Mouse (Mus musculus): ENCODE measurements around the gene Enc1.
"Not testable (repeated sequence)": the region's sequence is repeated elsewhere in the genome, so short reads cannot be mapped to it uniquely, and the experiment has no call there.

Enc1 gene

DNA sequence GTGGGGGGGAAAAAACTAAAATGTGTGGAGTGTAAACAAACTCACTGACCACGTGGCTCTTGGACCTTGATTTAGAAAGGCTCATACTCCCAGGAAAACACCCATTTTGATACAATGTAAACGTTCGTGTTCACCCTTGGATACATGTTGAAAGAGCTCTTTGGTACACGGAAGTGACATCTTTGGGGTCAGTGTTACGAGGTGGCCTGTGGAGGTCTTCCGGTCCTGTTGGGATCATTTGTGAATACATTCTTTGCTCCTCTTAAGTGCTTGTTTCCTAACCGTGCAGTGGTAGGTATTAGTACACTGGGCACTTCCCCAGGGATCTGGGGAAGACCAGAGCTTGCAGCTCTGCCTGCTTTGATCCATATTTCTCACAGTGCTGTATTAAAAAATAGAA lies 10.8 kb downstream of the Enc1 start:
- in situ Hi-C loops (cut with MboI, MseI) = no loop called here

- in situ Hi-C loops (cut with MboI, MseI) = no loop called here
These were observed 11.6 kb downstream of the Enc1 start for GRCm38 (mm10) chr13:97252469-97252868.

GRCm38 (mm10) chr13:97253418-97253981 lies 12.6 kb downstream of the Enc1 start:
- in situ Hi-C loops (cut with MboI, MseI) = no loop called here

- in situ Hi-C loops (cut with MboI, MseI) = no loop called here
These were observed 13.1 kb downstream of the Enc1 start for GRCm38 (mm10) chr13:97253994-97254393.

DNA sequence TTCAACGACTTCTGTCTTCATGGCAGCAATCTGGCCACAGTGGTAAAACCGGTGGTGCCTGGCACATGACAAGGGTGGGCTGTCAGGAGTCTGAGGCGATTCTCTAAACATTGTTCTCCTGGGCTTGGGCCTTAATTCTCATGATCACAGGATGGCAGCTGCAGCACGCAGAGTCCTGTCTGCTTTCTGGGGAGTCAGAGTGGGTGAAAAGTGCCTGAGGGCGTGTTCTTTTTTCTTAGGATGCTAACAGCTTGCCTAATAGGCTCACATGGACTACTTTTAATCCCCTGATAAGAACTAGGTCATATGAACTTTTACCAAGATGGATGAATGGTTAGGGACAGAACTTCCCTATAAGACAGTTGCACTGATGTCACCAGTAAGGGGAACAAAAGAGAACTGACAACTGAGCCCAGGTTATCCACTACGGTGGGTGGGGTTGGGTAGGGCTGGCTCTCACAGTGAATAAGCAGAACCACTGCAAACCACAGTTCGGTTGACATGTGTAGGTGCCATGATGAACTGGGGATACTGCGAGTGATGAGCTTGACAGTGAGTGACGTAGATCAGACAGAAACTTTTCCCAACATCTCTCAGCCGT lies 13.8 kb downstream of the Enc1 start:
- in situ Hi-C loops (cut with MboI, MseI) = no loop called here

DNA sequence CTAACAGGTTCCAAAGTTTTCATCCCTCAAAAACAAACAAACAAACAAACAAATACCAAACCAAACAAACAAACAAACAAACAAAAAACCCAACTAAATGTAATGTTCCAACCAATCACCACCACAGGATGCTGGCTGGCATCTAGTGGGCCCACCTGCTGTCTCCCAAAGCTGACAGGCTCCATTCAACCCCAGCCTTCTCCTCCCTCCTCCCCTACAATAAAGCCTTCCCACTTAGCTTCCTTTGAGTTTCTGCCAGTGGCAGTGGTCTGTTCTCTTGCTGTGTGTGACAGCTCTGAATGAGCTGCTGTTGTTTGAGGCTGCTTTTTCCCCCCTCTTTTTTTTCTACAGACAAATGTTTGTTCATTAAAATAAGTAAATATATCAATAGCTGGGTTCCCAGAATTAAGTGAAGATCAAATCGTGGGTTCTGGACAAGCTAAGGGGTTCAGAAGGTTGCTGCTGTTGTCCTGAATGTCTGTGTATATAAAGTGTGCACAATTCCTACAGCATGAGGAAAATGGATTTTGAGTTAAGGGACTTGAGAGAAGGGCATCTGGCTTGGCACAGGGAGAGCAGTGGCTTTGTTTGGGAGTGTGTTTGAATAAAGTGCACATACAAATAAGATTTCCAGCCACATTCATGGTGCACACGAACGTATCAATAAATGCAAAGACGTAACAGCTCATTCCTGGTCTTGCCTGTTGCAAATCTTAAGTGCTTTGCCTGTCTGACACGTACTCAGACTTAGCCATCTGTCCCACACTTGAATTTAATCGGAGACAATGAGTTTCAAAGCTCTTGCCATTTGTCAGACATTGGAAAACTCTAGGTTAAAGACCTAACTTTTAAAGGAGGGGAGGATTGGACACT lies 15.3 kb downstream of the Enc1 start:
- in situ Hi-C loops (cut with MboI, MseI) = no loop called here

- in situ Hi-C loops (cut with MboI, MseI) = no loop called here
These were observed 16.0 kb downstream of the Enc1 start for GRCm38 (mm10) chr13:97256849-97257379.

DNA sequence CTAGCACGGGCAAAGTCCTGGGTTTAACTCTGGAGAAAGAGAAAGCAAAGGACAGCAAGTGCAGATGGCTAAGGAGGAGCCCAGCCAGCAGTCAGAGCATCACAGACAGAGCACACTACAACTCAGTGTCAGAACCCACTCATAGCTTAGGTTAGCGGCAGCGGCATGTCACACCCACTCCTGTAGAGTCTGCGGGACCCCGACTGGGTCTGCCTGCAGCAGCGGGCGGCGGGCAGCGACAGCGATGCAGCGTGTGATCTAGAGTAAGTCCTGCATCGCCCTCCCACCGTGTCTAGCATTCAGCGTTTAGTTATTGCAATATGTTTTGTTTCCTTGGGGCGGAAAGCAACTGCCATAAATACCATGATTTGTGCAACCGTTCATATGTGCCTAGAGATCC lies 18.4 kb downstream of the Enc1 start:
- in situ Hi-C loops (cut with MboI, MseI) = no loop called here

DNA sequence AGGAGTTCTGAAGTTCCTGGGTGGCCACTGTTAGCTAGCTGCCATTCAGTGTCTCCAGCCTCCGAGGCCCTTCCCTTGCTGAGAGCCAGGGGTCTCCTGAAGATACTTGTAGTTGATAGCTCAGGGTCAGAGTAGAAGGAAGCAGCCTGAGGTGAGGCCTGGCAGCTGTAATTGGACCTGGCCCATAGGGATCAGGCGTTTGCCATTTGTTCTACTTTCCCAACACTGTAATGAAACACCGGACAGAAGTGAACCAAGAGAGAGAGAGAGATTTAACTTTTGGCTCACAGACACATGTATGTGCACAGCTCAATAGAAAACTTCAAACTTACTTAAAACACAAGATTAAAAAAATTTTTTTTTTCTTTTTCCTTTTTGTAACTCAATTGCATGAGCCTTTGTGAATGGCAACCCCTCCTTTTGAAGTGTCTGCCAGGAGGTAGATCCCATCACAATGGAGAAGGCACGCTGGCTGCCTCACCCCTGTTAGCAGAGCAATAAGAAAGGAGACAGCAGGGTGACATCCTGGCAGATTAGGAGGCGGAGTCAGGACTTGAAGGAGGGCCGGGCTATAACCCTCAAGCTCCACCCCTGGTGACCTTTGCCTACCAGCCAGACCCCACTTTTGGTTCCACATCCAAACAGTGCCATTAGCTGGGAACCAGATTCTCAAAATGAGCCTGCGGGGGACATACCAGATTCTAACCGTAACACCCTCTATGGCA lies 19.7 kb downstream of the Enc1 start:
- in situ Hi-C loops (cut with MboI, MseI) = no loop called here

- in situ Hi-C loops (cut with MboI, MseI) = no loop called here
These were observed 20.6 kb downstream of the Enc1 start for GRCm38 (mm10) chr13:97261549-97261948.

DNA sequence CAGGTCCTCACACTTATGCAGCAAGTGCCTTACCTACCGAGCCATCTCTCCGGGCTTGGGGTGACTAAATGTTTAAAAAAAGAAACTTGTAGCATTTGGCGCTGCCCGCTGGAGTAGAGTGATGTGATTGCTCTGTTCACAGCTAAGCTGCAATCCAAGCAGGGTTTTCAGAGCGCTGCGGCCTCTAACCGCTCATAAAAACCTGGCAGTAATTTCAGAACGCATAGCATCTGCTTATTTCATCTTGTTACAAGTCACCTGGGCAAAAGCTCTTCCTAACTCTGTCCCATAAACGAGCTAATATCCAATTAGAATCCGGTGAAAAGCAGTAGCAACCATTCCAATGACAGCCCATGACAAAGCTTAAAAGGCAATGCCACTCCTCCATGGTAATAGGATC lies 21.8 kb downstream of the Enc1 start:
- in situ Hi-C loops (cut with MboI, MseI) = no loop called here

- in situ Hi-C loops (cut with MboI, MseI) = not testable (repeated sequence)
These were observed 24.6 kb downstream of the Enc1 start for GRCm38 (mm10) chr13:97265534-97265933.

- in situ Hi-C loops (cut with MboI, MseI) = no loop called here
These were observed 29.8 kb downstream of the Enc1 start for GRCm38 (mm10) chr13:97270723-97271122.

- in situ Hi-C loops (cut with MboI, MseI) = no loop called here
These were observed 30.7 kb downstream of the Enc1 start for GRCm38 (mm10) chr13:97271641-97272040.

DNA sequence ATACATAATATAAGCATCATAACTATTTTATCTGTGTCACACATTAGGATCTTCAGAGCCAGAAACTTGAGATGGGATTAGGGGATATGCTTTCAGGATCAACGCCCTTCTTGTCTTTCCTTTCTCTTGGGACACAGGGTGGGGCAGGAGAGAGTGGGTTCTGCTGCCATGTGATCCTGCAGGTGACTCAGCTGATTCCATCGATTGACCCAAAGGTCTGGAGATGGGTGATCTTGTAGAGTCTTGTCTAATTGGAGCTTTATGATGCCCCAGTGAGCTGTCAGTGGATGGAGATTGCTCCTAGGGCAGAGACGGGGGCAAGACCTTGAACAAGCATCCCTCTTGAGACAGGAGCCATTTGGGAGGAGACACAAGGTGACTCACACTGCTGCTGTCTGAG lies 33.9 kb downstream of the Enc1 start:
- in situ Hi-C loops (cut with MboI, MseI) = no loop called here

DNA sequence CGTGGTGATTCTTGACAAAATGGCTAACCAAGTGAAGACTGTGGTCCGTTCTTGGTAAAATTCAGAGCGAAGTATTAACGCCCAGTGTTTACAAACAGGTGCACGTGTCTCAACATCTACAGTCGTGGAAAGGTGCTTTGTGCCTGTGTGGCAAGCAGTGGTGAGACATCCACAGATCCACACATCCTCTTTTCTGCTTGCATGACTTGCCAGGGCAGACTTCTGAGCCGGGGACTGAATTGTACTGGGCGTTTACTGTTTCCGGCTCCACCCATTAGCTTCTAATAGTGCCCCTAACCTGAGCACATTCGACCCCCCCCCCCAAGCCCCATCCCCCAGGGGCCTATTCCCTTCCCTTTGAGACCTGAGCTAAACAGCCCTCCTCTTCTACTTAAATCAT lies 34.6 kb downstream of the Enc1 start:
- in situ Hi-C loops (cut with MboI, MseI) = no loop called here

DNA sequence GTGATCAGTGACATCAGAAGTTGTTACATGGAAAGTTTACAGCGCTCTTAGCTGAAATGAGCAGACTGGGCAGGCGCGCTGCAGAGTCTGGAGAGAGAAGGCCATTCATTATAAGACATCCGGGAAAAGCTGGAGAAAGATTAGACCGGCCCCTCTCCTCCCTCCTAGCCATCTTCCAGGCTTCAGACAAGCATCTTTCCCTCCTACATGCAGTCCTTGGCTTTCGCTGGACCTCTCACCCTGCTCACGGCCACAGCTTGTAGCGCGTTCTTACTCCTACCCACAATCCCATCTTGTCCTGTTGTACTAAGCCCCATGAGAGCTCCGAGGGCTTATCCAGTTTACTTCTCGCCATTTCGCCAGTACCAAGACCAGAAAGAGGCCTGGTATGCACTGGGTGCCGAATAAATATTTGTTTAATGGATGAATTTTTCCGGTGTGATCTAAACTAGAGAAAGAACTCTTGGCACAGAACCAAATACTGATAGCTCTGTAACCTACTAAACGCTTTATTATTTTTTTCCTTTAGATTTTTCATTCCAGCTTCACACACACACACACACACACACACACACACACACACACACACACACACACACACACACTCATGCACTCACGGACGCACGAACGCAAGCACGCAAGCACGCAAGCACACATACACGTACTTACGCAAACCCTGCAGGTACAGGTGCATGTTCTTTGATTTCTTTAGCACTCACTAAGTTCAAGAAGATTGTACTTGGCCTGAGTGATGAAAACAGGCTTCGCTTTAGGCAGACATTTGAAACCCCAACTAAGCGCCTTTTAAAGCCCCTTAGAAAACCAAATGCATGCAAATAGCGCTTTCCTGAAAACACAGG lies 41.4 kb downstream of the Enc1 start:
- in situ Hi-C loops (cut with MboI, MseI) = no loop called here

DNA sequence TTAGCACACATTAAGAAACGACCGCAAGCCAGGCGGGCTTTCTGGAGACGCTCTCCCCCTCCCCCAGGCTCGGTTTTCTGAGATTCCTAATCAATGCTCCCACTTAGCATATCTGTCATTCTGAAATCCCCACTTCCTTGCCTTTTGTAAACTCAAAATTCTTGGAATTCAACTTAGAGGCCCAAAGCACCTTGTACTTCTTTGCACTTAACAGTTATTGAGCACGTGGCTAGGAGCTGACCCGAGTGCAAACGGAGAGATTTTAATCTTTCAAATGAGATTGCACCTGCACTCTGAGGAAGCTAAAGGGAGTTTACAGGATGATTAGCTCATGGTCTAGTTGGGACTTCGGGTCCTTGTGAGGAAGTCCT lies 42.0 kb downstream of the Enc1 start:
- in situ Hi-C loops (cut with MboI, MseI) = no loop called here

DNA sequence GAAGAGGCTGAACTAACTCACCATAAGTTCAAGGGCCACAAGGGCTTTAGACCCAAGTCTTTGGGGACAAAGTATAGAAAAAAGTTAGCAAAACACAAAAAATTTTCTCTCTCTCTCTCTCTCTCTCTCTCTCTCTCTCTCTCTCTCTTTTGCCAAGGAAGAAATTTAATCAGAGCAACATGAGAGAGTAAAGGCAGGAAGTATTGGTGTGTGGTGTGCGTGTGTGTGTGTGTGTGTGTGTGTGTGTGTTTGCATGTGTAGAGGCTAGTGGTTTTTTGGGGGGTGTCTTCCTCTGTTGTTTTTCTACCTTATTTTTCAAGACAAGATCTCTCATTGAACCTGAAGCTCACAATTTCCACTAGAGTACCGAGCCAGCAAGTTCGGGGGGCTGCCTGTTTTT lies 46.1 kb downstream of the Enc1 start:
- in situ Hi-C loops (cut with MboI, MseI) = no loop called here

- in situ Hi-C loops (cut with MboI, MseI) = no loop called here
These were observed 49.8 kb downstream of the Enc1 start for GRCm38 (mm10) chr13:97290747-97291146.

- in situ Hi-C loops (cut with MboI, MseI) = no loop called here
These were observed 50.4 kb downstream of the Enc1 start for GRCm38 (mm10) chr13:97291354-97291753.
